ENCODE assay signal across 8 mouse cellular contexts in genomic region chr9:119970763-119971656, GRCm38 (mm10). TPM values are rescaled to one million over a fixed set of nuclear protein-coding genes. Genes with fewer than 3 reads are reported as not detected.
DNase-seq lines count a peak whose midpoint lies in the region; ATAC-seq lines count a peak whose summit lies in the region.

No protein-coding gene starts in this region.

- no peak for ATAC-seq in neural tube, embryonic 11.5 days (ENCODE audit: insufficient read depth, low FRiP score, low TSS enrichment)
- ATAC-seq in heart, embryonic 13.5 days (ENCODE audit: extremely low read depth, insufficient number of reproducible peaks, low FRiP score, low TSS enrichment): no peak
- no peak for ATAC-seq in limb, embryonic 15.5 days (ENCODE audit: insufficient number of reproducible peaks, low FRiP score, low TSS enrichment, low read depth)

- H3K27me3 ChIP-seq in neural tube, embryonic 11.5 days (ENCODE audit: control insufficient read depth, insufficient read depth, low read length): no peaks in the 10 kb centered on the region
- H3K27me3 ChIP-seq in heart, embryonic 13.5 days (replicated peaks): no peaks in the 10 kb centered on the region
- H3K27me3 ChIP-seq in limb, embryonic 15.5 days: no peaks in the 10 kb centered on the region

- H3K27ac ChIP-seq in neural tube, embryonic 11.5 days (ENCODE audit: low read depth, low read length): no peak overlapping the region
- peak overlapping the region; percentile 56 for H3K27ac ChIP-seq in heart, embryonic 13.5 days (replicated peaks)
- H3K27ac ChIP-seq in limb, embryonic 15.5 days: peak overlapping the region; percentile 77

- H3K9ac ChIP-seq in neural tube, embryonic 11.5 days (ENCODE audit: low read length): peak overlapping the region; percentile 10; the same call in 1 of the 2 replicates
- peak overlapping the region; percentile 57 for H3K9ac ChIP-seq in heart, embryonic 13.5 days
- H3K9ac ChIP-seq in limb, embryonic 15.5 days: no peak overlapping the region

- peak; percentile 38 for DNase-seq in adrenal gland, adult 2 months
- no peak for DNase-seq in adrenal gland, postnatal 4 days (ENCODE audit: low spot score in 2 of 2)
- no peak for DNase-seq in neural tube, embryonic 11.5 days (ENCODE audit: low spot score)
- no peak for DNase-seq in neural tube, embryonic 10.5 days (ENCODE audit: extremely low spot score, low spot score)
- no peak for DNase-seq in testis, postnatal 10 days (ENCODE audit: low spot score)
- no peak for DNase-seq in thymus, postnatal 0 days (ENCODE audit: low spot score)

- no peak overlapping the region for H3K4me2 ChIP-seq in neural tube, embryonic 11.5 days (ENCODE audit: low read depth)
- H3K4me2 ChIP-seq in heart, embryonic 13.5 days: no peak overlapping the region
- no peak overlapping the region for H3K4me2 ChIP-seq in limb, embryonic 15.5 days

- 91% methylated on average over 7 of the region's 7 CpGs for WGBS in neural tube, embryonic 11.5 days
- WGBS in heart, embryonic 13.5 days: 75% methylated on average over 7 of the region's 7 CpGs
- 57% methylated on average over 7 of the region's 7 CpGs for WGBS in limb, embryonic 15.5 days

- no peaks in the 10 kb centered on the region for H3K9me3 ChIP-seq in neural tube, embryonic 11.5 days (ENCODE audit: control insufficient read depth, low read length)
- no peaks in the 10 kb centered on the region for H3K9me3 ChIP-seq in heart, embryonic 13.5 days
- no peaks in the 10 kb centered on the region for H3K9me3 ChIP-seq in limb, embryonic 15.5 days

- 0 out of 2 replicates have a peak, but pooled peaks cover 2% of the 10 kb centered on the region for H3K36me3 ChIP-seq in neural tube, embryonic 11.5 days (ENCODE audit: control insufficient read depth, insufficient read depth, low read length)
- H3K36me3 ChIP-seq in heart, embryonic 13.5 days: peaks cover 46% of the 10 kb centered on the region
- H3K36me3 ChIP-seq in limb, embryonic 15.5 days: peaks cover 32% of the 10 kb centered on the region

- H3K4me1 ChIP-seq in neural tube, embryonic 11.5 days (ENCODE audit: control insufficient read depth, insufficient read depth, low read length): peaks cover 5% of the 10 kb centered on the region; the same call in 1 of the 2 replicates
- H3K4me1 ChIP-seq in heart, embryonic 13.5 days: peaks cover 27% of the 10 kb centered on the region
- H3K4me1 ChIP-seq in limb, embryonic 15.5 days: peaks cover 20% of the 10 kb centered on the region

- no peak overlapping the region for H3K4me3 ChIP-seq in neural tube, embryonic 11.5 days (ENCODE audit: low read depth, low read length)
- H3K4me3 ChIP-seq in heart, embryonic 13.5 days: no peak overlapping the region
- no peak overlapping the region for H3K4me3 ChIP-seq in limb, embryonic 15.5 days

RNA-seq across cellular contexts. Expression of gene Csrnp1, which starts 13.4 kb away (rescaled TPM):
- total RNA-seq in adrenal gland, adult 2 months (2021): 10 to 100 TPM; 18.7 to 26.5 TPM
- 45.6 and 51.3 TPM in 2 replicates for polyA plus RNA-seq in adrenal gland, adult 2 months (2012; rRNA removed)
- total RNA-seq in adrenal gland, postnatal 4 days (2021): 10 to 100 TPM; 18.0 to 18.1 TPM
- polyA plus RNA-seq in neural tube, embryonic 11.5 days (2014; fragmentation: Nextera tagmentation; extraction: Ambion mirVana): 1.3 and 1.6 TPM in 2 replicates
- 5.7 and 6.8 TPM in 2 replicates for polyA plus RNA-seq in heart, embryonic 13.5 days (2015; fragmentation: Nextera tagmentation; extraction: Ambion mirVana)
- 8.3 and 9.1 TPM in 2 replicates for polyA plus RNA-seq in limb, embryonic 15.5 days (2015; fragmentation: Nextera tagmentation; extraction: Ambion mirVana)
- polyA plus RNA-seq in thymus, postnatal 0 days (2015; fragmentation: Nextera tagmentation; extraction: Ambion mirVana): 41.3 and 43.3 TPM in 2 replicates

RNA-seq across cellular contexts. Expression of gene Ttc21a, which starts 33.6 kb away (rescaled TPM):
- total RNA-seq in adrenal gland, adult 2 months (2021): under 1 TPM in 1 of 2 experiments, not detected in 1; 0.17 TPM
- polyA plus RNA-seq in adrenal gland, adult 2 months (2012; rRNA removed): 0.04 TPM in 2 replicates
- total RNA-seq in adrenal gland, postnatal 4 days (2021): under 1 TPM; 0.34 TPM
- 0.23 and 0.34 TPM in 2 replicates for polyA plus RNA-seq in neural tube, embryonic 11.5 days (2014; fragmentation: Nextera tagmentation; extraction: Ambion mirVana)
- 0.17 and 0.27 TPM in 2 replicates for polyA plus RNA-seq in heart, embryonic 13.5 days (2015; fragmentation: Nextera tagmentation; extraction: Ambion mirVana)
- polyA plus RNA-seq in limb, embryonic 15.5 days (2015; fragmentation: Nextera tagmentation; extraction: Ambion mirVana): 0.09 and 0.13 TPM in 2 replicates
- polyA plus RNA-seq in thymus, postnatal 0 days (2015; fragmentation: Nextera tagmentation; extraction: Ambion mirVana): 0.05 TPM in 2 replicates

RNA-seq across cellular contexts. Expression of gene Gorasp1, which starts 33.6 kb away (rescaled TPM):
- total RNA-seq in adrenal gland, adult 2 months (2021): 10 to 100 TPM; 15.1 to 31.9 TPM
- 26.6 and 30.5 TPM in 2 replicates for polyA plus RNA-seq in adrenal gland, adult 2 months (2012; rRNA removed)
- total RNA-seq in adrenal gland, postnatal 4 days (2021): 10 to 100 TPM; 26.9 to 27.1 TPM
- 20.5 and 23.6 TPM in 2 replicates for polyA plus RNA-seq in neural tube, embryonic 11.5 days (2014; fragmentation: Nextera tagmentation; extraction: Ambion mirVana)
- polyA plus RNA-seq in heart, embryonic 13.5 days (2015; fragmentation: Nextera tagmentation; extraction: Ambion mirVana): 21.4 and 23.8 TPM in 2 replicates
- 35.5 and 35.8 TPM in 2 replicates for polyA plus RNA-seq in limb, embryonic 15.5 days (2015; fragmentation: Nextera tagmentation; extraction: Ambion mirVana)
- 7.6 and 8.3 TPM in 2 replicates for polyA plus RNA-seq in thymus, postnatal 0 days (2015; fragmentation: Nextera tagmentation; extraction: Ambion mirVana)

RNA-seq across cellular contexts. Expression of gene Xirp1, which starts 52.4 kb away (rescaled TPM):
- total RNA-seq in adrenal gland, adult 2 months (2021): under 1 TPM; 0.37 to 0.48 TPM
- polyA plus RNA-seq in adrenal gland, adult 2 months (2012; rRNA removed): 0.03 and 0.04 TPM in 2 replicates
- 1 to 10 TPM; 2.2 to 5.6 TPM for total RNA-seq in adrenal gland, postnatal 4 days (2021)
- polyA plus RNA-seq in neural tube, embryonic 11.5 days (2014; fragmentation: Nextera tagmentation; extraction: Ambion mirVana): 0.32 and 0.33 TPM in 2 replicates
- polyA plus RNA-seq in heart, embryonic 13.5 days (2015; fragmentation: Nextera tagmentation; extraction: Ambion mirVana): 44.6 and 47.2 TPM in 2 replicates
- 1.2 and 4.8 TPM in 2 replicates for polyA plus RNA-seq in limb, embryonic 15.5 days (2015; fragmentation: Nextera tagmentation; extraction: Ambion mirVana)
- 0.09 TPM in 1 of 2 replicates, not detected in the other for polyA plus RNA-seq in thymus, postnatal 0 days (2015; fragmentation: Nextera tagmentation; extraction: Ambion mirVana)
